Mouse (Mus musculus): Measurements from ENCODE around the gene Hcn1. TPM values are rescaled to one million over a fixed set of nuclear protein-coding genes. Genes with fewer than 3 reads are reported as not detected.
A peak's percentile ranks its signal among the peaks of the same experiment; 100 is the strongest.

Hcn1 gene
- under 1 TPM in 1 of 2 experiments, not detected in 1; 0.04 TPM for polyA plus RNA-seq (2017; shearing (Covaris generic))

GRCm38 (mm10) chr13:117602181-117602580 is at the start of gene Hcn1:
TSS of gene Hcn1 (plus strand) at chr13:117602320.
- ATAC-seq = peak; percentile 71

GRCm38 (mm10) chr13:117567251-117567650 is 34.9 kb upstream of the Hcn1 start:
- ATAC-seq = no peak

GRCm38 (mm10) chr13:117571747-117572146 is 30.4 kb upstream of the Hcn1 start:
- ATAC-seq = no peak

- no peak for ATAC-seq
Measured at GRCm38 (mm10) chr13:117594494-117595182, 7.5 kb upstream of the Hcn1 start.

GRCm38 (mm10) chr13:117595183-117595532 is 7.0 kb upstream of the Hcn1 start:
- no peak for ATAC-seq

GRCm38 (mm10) chr13:117601331-117601965 is 672 bp upstream of the Hcn1 start:
- no peak for ATAC-seq

GRCm38 (mm10) chr13:117602617-117603358 is 668 bp downstream of the Hcn1 start:
- no peak for ATAC-seq

- no peak for ATAC-seq
Measured at GRCm38 (mm10) chr13:117603421-117603820, 1.3 kb downstream of the Hcn1 start.

- ATAC-seq = no peak
Measured at GRCm38 (mm10) chr13:117604073-117604472, 2.0 kb downstream of the Hcn1 start.

- ATAC-seq = no peak
Measured at GRCm38 (mm10) chr13:117604971-117605750, 3.0 kb downstream of the Hcn1 start.

- ATAC-seq = no peak
Measured at GRCm38 (mm10) chr13:117611881-117612280, 9.8 kb downstream of the Hcn1 start.

- ATAC-seq = no peak
Measured at GRCm38 (mm10) chr13:117619544-117619943, 17.4 kb downstream of the Hcn1 start.

GRCm38 (mm10) chr13:117657501-117657900 is 55.4 kb downstream of the Hcn1 start:
- no peak for ATAC-seq

GRCm38 (mm10) chr13:117658414-117659175 is 56.5 kb downstream of the Hcn1 start:
- no peak for ATAC-seq

- no peak for ATAC-seq
Measured at GRCm38 (mm10) chr13:117659511-117659910, 57.4 kb downstream of the Hcn1 start.

- no peak for ATAC-seq
Measured at GRCm38 (mm10) chr13:117662661-117663060, 60.5 kb downstream of the Hcn1 start.

GRCm38 (mm10) chr13:117669303-117669702 is 67.2 kb downstream of the Hcn1 start:
- no peak for ATAC-seq

- no peak for ATAC-seq
Measured at GRCm38 (mm10) chr13:117671851-117672250, 69.7 kb downstream of the Hcn1 start.

GRCm38 (mm10) chr13:117676418-117676817 is 74.3 kb downstream of the Hcn1 start:
- ATAC-seq = no peak

GRCm38 (mm10) chr13:117687670-117688069 is 85.5 kb downstream of the Hcn1 start:
- ATAC-seq = no peak

- no peak for ATAC-seq
Measured at GRCm38 (mm10) chr13:117694729-117695332, 92.7 kb downstream of the Hcn1 start.

- no peak for ATAC-seq
Measured at GRCm38 (mm10) chr13:117705573-117705972, 103.5 kb downstream of the Hcn1 start.

All from activated CD4-positive, CD25-positive, alpha-beta regulatory T cell, adult 4 months (primary cell).